Mouse (Mus musculus): ENCODE measurements around the gene Gda. TPM values are rescaled to one million over a fixed set of nuclear protein-coding genes. Genes with fewer than 3 reads are reported as not detected.

Gene Gda
- polyA plus RNA-seq, 1 experiment from 2014 or later = 0.10 TPM

DNA sequence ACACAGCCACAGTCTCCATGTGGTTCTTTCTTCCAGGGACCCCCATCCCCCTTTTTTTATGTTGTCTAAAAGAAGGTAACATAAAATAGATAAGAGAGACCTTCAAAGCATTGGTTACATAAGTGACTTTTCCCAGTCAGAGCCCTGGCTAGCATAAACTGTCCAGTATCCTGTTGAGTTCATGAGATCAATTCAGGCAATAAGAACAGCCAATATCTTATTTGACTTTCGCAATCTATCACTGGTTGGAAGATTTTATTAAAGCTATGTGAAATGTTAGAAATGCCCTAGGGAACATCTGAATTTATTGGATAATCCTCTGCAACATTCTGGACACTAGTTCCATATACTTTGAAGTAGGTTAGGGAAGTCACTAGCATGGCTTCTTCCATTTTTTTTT lies 7.8 kb upstream of the Gda start:
- Histone ChIP-seq H3K9me3 (no peaks in the 10 kb centered on the region), H3K4me1 (no peaks in the 10 kb centered on the region), H3K27me3 (replicated peaks) (no peaks in the 10 kb centered on the region), H3K4me2 (replicated peaks) (no peak overlapping the region), H3K27ac (no peak overlapping the region), H3K9ac (no peak overlapping the region), H3K36me3 (no peaks in the 10 kb centered on the region), H3K4me3 (no peak overlapping the region)
- 100% methylated on average over 1 of the region's 1 CpGs for WGBS
- ATAC-seq (ENCODE audit: low FRiP score, low read depth) = no peak

DNA sequence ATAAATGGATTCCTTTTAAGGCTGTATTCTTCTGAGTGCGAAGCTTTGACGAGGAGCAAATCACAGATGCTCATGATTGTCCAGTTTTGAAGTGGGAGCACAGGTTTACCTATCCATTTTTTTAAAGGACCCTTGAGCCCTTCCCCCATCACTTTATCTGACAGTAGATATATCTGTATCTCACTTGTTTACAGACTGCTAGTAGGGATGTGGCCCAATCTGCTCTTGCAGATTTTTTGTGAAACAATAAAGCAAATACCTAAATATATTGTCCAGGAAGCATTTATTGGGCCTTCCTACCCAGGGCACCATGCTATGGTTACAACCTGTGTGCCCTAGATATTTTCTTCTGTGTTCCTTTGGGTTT lies 6.8 kb upstream of the Gda start:
- no peaks in the 10 kb centered on the region for H3K4me1 ChIP-seq
- ATAC-seq (ENCODE audit: low FRiP score, low read depth) = no peak
- no peak overlapping the region for H3K4me2 ChIP-seq (replicated peaks)
- H3K9ac ChIP-seq = no peak overlapping the region
- H3K36me3 ChIP-seq = no peaks in the 10 kb centered on the region
- H3K9me3 ChIP-seq = no peaks in the 10 kb centered on the region
- no peaks in the 10 kb centered on the region for H3K27me3 ChIP-seq (replicated peaks)
- H3K4me3 ChIP-seq = no peak overlapping the region
- no peak overlapping the region for H3K27ac ChIP-seq
- WGBS = 58% methylated on average over 2 of the region's 2 CpGs

- H3K4me3 ChIP-seq = no peak overlapping the region
- H3K9me3 ChIP-seq = no peaks in the 10 kb centered on the region
- no peaks in the 10 kb centered on the region for H3K36me3 ChIP-seq
- WGBS = 71% methylated on average over 18 of the region's 18 CpGs
- no peaks in the 10 kb centered on the region for H3K4me1 ChIP-seq
- peak; percentile 50; the same call in 1 of the 2 replicates for ATAC-seq (ENCODE audit: low FRiP score, low read depth)
- H3K27ac ChIP-seq = no peak overlapping the region
- no peaks in the 10 kb centered on the region for H3K27me3 ChIP-seq (replicated peaks)
- H3K4me2 ChIP-seq (replicated peaks) = no peak overlapping the region
- no peak overlapping the region for H3K9ac ChIP-seq
These were observed 6.2 kb upstream of the Gda start for GRCm38 (mm10) chr19:21479183-21480052.

- Histone ChIP-seq H3K27me3 (replicated peaks) (no peaks in the 10 kb centered on the region), H3K4me1 (no peaks in the 10 kb centered on the region), H3K27ac (no peak overlapping the region), H3K36me3 (no peaks in the 10 kb centered on the region), H3K4me3 (no peak overlapping the region), H3K9ac (no peak overlapping the region), H3K9me3 (no peaks in the 10 kb centered on the region), H3K4me2 (replicated peaks) (no peak overlapping the region)
- no peak for ATAC-seq (ENCODE audit: low FRiP score, low read depth)
- WGBS = 51% methylated on average over 3 of the region's 3 CpGs
These were observed 5.3 kb upstream of the Gda start for GRCm38 (mm10) chr19:21478538-21478937.

DNA sequence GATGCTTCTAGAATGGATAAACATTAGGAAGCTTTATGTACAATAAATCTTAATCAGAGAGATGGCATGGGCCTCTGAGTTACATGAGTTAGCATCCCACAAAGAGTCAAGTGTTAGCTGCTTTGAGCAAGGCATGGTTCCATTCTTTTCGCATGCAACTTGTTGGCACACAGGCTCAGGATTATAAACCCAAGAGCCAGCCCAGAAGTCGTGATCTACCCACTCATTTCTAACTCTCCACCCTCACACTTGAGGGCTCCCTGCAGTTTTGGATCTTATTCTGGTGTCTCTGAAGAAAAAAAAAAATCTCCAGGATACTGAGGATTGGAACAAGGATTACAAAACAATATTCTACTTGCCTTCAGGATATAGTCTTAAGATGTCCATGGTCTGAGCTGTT lies 4.5 kb upstream of the Gda start:
- Histone ChIP-seq H3K36me3 (no peaks in the 10 kb centered on the region), H3K27ac (no peak overlapping the region), H3K9me3 (no peaks in the 10 kb centered on the region), H3K4me2 (replicated peaks) (no peak overlapping the region), H3K27me3 (replicated peaks) (peaks cover 5% of the 10 kb centered on the region), H3K4me3 (no peak overlapping the region), H3K9ac (no peak overlapping the region), H3K4me1 (no peaks in the 10 kb centered on the region)
- no peak for ATAC-seq (ENCODE audit: low FRiP score, low read depth)
- 73% methylated on average over 2 of the region's 2 CpGs for WGBS

DNA sequence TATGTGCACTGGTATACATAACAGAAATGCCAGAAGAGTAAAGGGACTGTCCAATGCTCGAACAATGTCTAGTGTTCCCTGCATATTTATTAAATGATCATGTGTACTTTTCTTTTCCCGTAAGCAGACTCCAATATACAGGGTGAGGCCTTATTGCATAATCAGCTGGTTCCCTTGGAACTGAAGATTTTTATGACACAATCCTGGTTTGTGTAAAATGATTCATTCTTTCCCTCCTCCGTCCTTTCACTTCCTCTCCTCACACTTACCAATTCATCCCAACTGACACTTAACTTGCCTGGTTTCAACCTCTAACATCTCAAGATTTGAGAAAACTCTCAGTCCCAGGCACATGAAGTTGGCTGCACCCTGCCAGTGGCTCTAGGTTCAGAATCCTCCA lies 3.5 kb upstream of the Gda start:
- Histone ChIP-seq H3K36me3 (no peaks in the 10 kb centered on the region), H3K4me2 (replicated peaks) (no peak overlapping the region), H3K9ac (no peak overlapping the region), H3K4me3 (no peak overlapping the region), H3K27ac (no peak overlapping the region), H3K9me3 (no peaks in the 10 kb centered on the region), H3K4me1 (peaks cover 7% of the 10 kb centered on the region), H3K27me3 (replicated peaks) (peaks cover 15% of the 10 kb centered on the region)
- no peak for ATAC-seq (ENCODE audit: low FRiP score, low read depth)
- WGBS = 72% methylated on average over 3 of the region's 3 CpGs

GRCm38 (mm10) chr19:21472121-21472780 lies 994 bp downstream of the Gda start:
- peak overlapping the region; percentile 76 for H3K4me2 ChIP-seq (replicated peaks)
- H3K36me3 ChIP-seq = no peaks in the 10 kb centered on the region
- peaks cover 7% of the 10 kb centered on the region for H3K4me1 ChIP-seq
- peak; percentile 37; the same call in 1 of the 2 replicates for ATAC-seq (ENCODE audit: low FRiP score, low read depth)
- H3K9ac ChIP-seq = peak overlapping the region; percentile 27
- WGBS = 2% methylated on average over 48 of the region's 48 CpGs
- peak overlapping the region; percentile 37 for H3K4me3 ChIP-seq
- peaks cover 15% of the 10 kb centered on the region for H3K27me3 ChIP-seq (replicated peaks)
- no peak overlapping the region for H3K27ac ChIP-seq
- H3K9me3 ChIP-seq = 0 out of 2 replicates have a peak, but pooled peaks cover 4% of the 10 kb centered on the region

DNA sequence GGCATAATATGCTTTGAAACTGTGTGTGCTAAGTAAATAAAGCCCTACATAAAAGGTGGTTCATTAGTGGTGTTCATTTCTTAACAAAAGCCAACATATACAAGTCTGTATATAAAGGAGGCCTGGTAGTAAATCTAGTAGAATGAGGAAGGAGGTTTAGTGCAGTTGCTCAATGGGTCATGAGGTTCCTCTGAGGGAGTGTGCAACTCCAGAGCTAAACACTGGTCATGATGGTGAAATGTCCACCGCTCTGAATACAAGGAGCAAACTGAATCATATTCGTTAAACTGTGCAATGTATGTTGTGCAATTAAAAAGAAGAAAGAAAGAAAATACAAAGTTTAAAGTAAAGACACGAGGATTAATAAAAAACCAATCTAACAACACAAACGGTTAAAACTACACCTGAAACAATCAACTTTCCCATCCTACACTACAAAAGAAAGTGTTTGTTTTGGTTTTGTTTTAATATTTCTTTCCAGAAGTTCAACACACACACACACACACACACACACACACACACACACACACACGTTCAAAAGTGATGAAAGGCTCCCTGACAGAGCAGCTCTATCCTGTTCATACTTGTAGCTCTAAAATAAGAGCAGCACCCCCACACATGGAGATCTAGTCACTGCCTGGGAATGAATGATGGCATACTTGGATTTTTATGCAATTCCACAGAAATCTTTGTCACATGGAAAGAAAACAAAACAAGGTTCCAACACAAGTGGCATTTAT lies 11.9 kb downstream of the Gda start:
- H3K4me1 ChIP-seq = no peaks in the 10 kb centered on the region
- H3K9ac ChIP-seq = no peak overlapping the region
- H3K27me3 ChIP-seq (replicated peaks) = no peaks in the 10 kb centered on the region
- no peak for ATAC-seq (ENCODE audit: low FRiP score, low read depth)
- no peaks in the 10 kb centered on the region for H3K9me3 ChIP-seq
- no peak overlapping the region for H3K4me2 ChIP-seq (replicated peaks)
- H3K27ac ChIP-seq = no peak overlapping the region
- H3K36me3 ChIP-seq = no peaks in the 10 kb centered on the region
- WGBS = 81% methylated on average over 5 of the region's 5 CpGs
- H3K4me3 ChIP-seq = no peak overlapping the region

- ATAC-seq (ENCODE audit: low FRiP score, low read depth) = no peak
- no peaks in the 10 kb centered on the region for H3K27me3 ChIP-seq (replicated peaks)
- no peaks in the 10 kb centered on the region for H3K9me3 ChIP-seq
- H3K9ac ChIP-seq = no peak overlapping the region
- H3K4me3 ChIP-seq = no peak overlapping the region
- no peaks in the 10 kb centered on the region for H3K4me1 ChIP-seq
- no peak overlapping the region for H3K4me2 ChIP-seq (replicated peaks)
- 85% methylated on average over 4 of the region's 4 CpGs for WGBS
- H3K36me3 ChIP-seq = no peaks in the 10 kb centered on the region
- no peak overlapping the region for H3K27ac ChIP-seq
These were observed 15.8 kb downstream of the Gda start for GRCm38 (mm10) chr19:21457461-21457860.

GRCm38 (mm10) chr19:21441787-21442186 lies 31.5 kb downstream of the Gda start:
- Histone ChIP-seq H3K4me1 (no peaks in the 10 kb centered on the region), H3K36me3 (no peaks in the 10 kb centered on the region)
- 91% methylated on average over 3 of the region's 3 CpGs for WGBS

GRCm38 (mm10) chr19:21440841-21441240 lies 32.4 kb downstream of the Gda start:
- ATAC-seq (ENCODE audit: low FRiP score, low read depth) = no peak
- no peaks in the 10 kb centered on the region for H3K9me3 ChIP-seq
- no peak overlapping the region for H3K4me3 ChIP-seq
- H3K4me2 ChIP-seq (replicated peaks) = no peak overlapping the region
- WGBS = 90% methylated on average over 6 of the region's 6 CpGs
- no peaks in the 10 kb centered on the region for H3K4me1 ChIP-seq
- no peak overlapping the region for H3K9ac ChIP-seq
- no peaks in the 10 kb centered on the region for H3K27me3 ChIP-seq (replicated peaks)
- no peaks in the 10 kb centered on the region for H3K36me3 ChIP-seq
- H3K27ac ChIP-seq = no peak overlapping the region

More at GRCm38 (mm10) chr19:21441787-21442186, 31.5 kb downstream of the Gda start:
- Histone ChIP-seq H3K9me3 (no peaks in the 10 kb centered on the region), H3K4me2 (replicated peaks) (no peak overlapping the region), H3K4me3 (no peak overlapping the region), H3K27me3 (replicated peaks) (no peaks in the 10 kb centered on the region), H3K27ac (no peak overlapping the region), H3K9ac (no peak overlapping the region)
- no peak for ATAC-seq (ENCODE audit: low FRiP score, low read depth)

GRCm38 (mm10) chr19:21439141-21439737 lies 34.0 kb downstream of the Gda start:
- H3K4me2 ChIP-seq (replicated peaks) = no peak overlapping the region
- no peaks in the 10 kb centered on the region for H3K9me3 ChIP-seq

More at GRCm38 (mm10) chr19:21439141-21439737, 34.0 kb downstream of the Gda start:
- H3K4me3 ChIP-seq = no peak overlapping the region
- H3K27ac ChIP-seq = no peak overlapping the region
- H3K4me1 ChIP-seq = no peaks in the 10 kb centered on the region
- ATAC-seq (ENCODE audit: low FRiP score, low read depth) = no peak
- no peaks in the 10 kb centered on the region for H3K36me3 ChIP-seq
- no peaks in the 10 kb centered on the region for H3K27me3 ChIP-seq (replicated peaks)
- no peak overlapping the region for H3K9ac ChIP-seq
- WGBS = 74% methylated on average over 3 of the region's 3 CpGs

Measured in neural tube, embryonic 12.5 days (tissue).